ENCODE assay signal across 23 mouse cellular contexts in the genomic region with DNA sequence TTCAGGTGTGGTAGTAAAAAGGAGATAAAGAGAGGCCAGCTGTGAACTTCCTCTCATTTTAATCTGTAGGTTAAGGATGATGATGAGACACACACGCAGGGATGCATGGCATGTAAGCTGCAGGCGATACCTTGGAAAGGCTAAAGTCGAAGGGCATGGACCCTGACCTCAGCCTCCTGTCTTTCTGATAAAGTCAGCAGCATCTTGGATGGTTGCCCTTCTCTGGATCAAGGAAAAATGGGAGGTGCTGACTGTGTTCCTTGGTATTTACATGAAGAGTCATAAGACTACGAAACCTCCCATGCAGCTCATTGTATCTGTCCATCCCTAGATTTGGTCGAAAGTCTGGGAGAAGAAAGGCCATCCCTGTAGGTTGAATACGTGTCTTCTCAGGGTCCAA. TPM values are rescaled to one million over a fixed set of nuclear protein-coding genes. Genes with fewer than 3 reads are reported as not detected.
A peak's percentile ranks its signal among the peaks of the same experiment; 100 is the strongest.
DNase-seq lines count a peak whose midpoint lies in the region; TF ChIP-seq lines count a peak whose summit lies in the region.
"Had no signal": no experiment of that assay in that cellular context is flagged by ENCODE, and none has a peak within 500 bp of the region (broad histone marks: within the 10 kb centered on the region; RNA-seq: fewer than 3 reads in every experiment).

No protein-coding gene starts in this region.

- no peak overlapping the region for H3K4me3 ChIP-seq in liver, adult 2 months (ENCODE audit: insufficient read depth, low read depth, low read length)
- H3K4me3 ChIP-seq: embryonic facial prominence, embryonic 10.5 days; embryonic facial prominence, embryonic 12.5 days; forebrain, embryonic 10.5 days; forebrain, embryonic 12.5 days had no signal

- H3K79me2 ChIP-seq in liver, adult 2 months (ENCODE audit: control insufficient read depth, insufficient read depth, low read length) = peaks cover 11% of the 10 kb centered on the region; the same call in 1 of the 2 replicates

- TF ChIP-seq POLR2A in liver, adult 2 months (IDR thresholded peaks at IDR 0.05; ENCODE audit: extremely low read depth, insufficient read depth, low read length) = no peak

- WGBS in liver, adult 2 months = 61% methylated on average over 6 of the region's 6 CpGs

- no peak for TF ChIP-seq CTCF in liver, adult 2 months (IDR thresholded peaks at IDR 0.05; ENCODE audit: low read depth, low read length)

- H3K27me3 ChIP-seq in liver, adult 2 months (ENCODE audit: control insufficient read depth, insufficient read depth, low read length) = no peaks in the 10 kb centered on the region
- H3K27me3 ChIP-seq: CH12.LX; embryonic facial prominence, embryonic 12.5 days; forebrain, embryonic 12.5 days; Patski had no signal

- peaks cover 6% of the 10 kb centered on the region for H3K4me1 ChIP-seq in liver, adult 2 months (ENCODE audit: control insufficient read depth, insufficient read depth, low read length)

- DNase-seq in heart, adult 11 months = peak; percentile 75
- DNase-seq in heart, postnatal 14 days = no peak
- peak; percentile 55 for DNase-seq in liver, adult 2 months (ENCODE audit: extremely low read depth, low read depth, low spot score)
- DNase-seq in liver = no peak
- DNase-seq in fat pad, adult 2 months (ENCODE audit: extremely low read depth, low read depth, low spot score) = peak; percentile 49
- DNase-seq in yolk sac, embryonic 10.5 days (ENCODE audit: low spot score) = peak; percentile 56
- DNase-seq in thymus, postnatal 4 days = no peak
- no peak for DNase-seq in urinary bladder, postnatal 36 days (ENCODE audit: low spot score in 2 of 2)
- DNase-seq: adrenal gland, adult 8-10 months; adrenal gland, postnatal 14 days; adrenal gland, postnatal 36 days; B cell, adult 2 months; cerebellum, adult 11-12 months; cerebellum, adult 2 months; cerebellum, adult 9-10 months; cerebellum, postnatal 10 days; cerebellum, postnatal 25 days had no signal

- H3K27ac ChIP-seq in liver, adult 2 months (replicated peaks; ENCODE audit: insufficient read depth, low read depth, low read length) = no peak overlapping the region
- H3K27ac ChIP-seq: embryonic facial prominence, embryonic 10.5 days; embryonic facial prominence, embryonic 12.5 days; forebrain, embryonic 10.5 days; forebrain, embryonic 12.5 days had no signal

- intact Hi-C loops in heart, postnatal 14 days (cut with DNase I) = loop anchor here (5.0 kb wide), 3 partner anchors 48 to 293 kb away; partner anchors contain the start of gene Apmap

- no peak overlapping the region for H3K9ac ChIP-seq in liver, adult 2 months (ENCODE audit: low read depth, low read length)
- H3K9ac ChIP-seq: embryonic facial prominence, embryonic 12.5 days; forebrain, embryonic 12.5 days had no signal

- no peaks in the 10 kb centered on the region for H3K36me3 ChIP-seq in liver, adult 2 months (ENCODE audit: control insufficient read depth, insufficient read depth, low read length)
- H3K36me3 ChIP-seq: forebrain, embryonic 12.5 days had no signal

RNA-seq across cellular contexts. Expression of gene Abhd12, which starts 4.2 kb away (rescaled TPM):
- total RNA-seq in heart, postnatal 14 days (2021) = 10 to 100 TPM; 34.9 to 39.7 TPM
- 31.8 and 33.4 TPM in 2 replicates for total RNA-seq in liver, adult 2 months (2014; rRNA removed)
- 26.3 and 28.4 TPM in 2 replicates for polyA plus RNA-seq in liver, adult 2 months (2012; rRNA removed)

RNA-seq across cellular contexts. Expression of gene Gins1, which starts 4.9 kb away (rescaled TPM):
- total RNA-seq in heart, postnatal 14 days (2021) = 1 to 10 TPM; 2.7 TPM
- total RNA-seq in liver, adult 2 months (2014; rRNA removed) = 4.4 and 5.4 TPM in 2 replicates
- 2.0 and 2.7 TPM in 2 replicates for polyA plus RNA-seq in liver, adult 2 months (2012; rRNA removed)

Comparison
In these comparisons a context has a peak if more than half of its experiments do, and no peak if none do; other contexts are left out.
1. DNase-seq: peak in heart, adult 11 months (single experiment), liver, adult 2 months (single experiment), fat pad, adult 2 months (single experiment) and yolk sac, embryonic 10.5 days (single experiment); none in heart, postnatal 14 days (0 of 2), liver (single experiment), thymus, postnatal 4 days (single experiment) and urinary bladder, postnatal 36 days (0 of 2).